Mouse (Mus musculus): ENCODE data around the gene Tmem9. TPM values are rescaled to one million over a fixed set of nuclear protein-coding genes. Genes with fewer than 3 reads are reported as not detected.

The Tmem9 gene
- polyA plus RNA-seq, 1 experiment: 20.4 TPM

DNA sequence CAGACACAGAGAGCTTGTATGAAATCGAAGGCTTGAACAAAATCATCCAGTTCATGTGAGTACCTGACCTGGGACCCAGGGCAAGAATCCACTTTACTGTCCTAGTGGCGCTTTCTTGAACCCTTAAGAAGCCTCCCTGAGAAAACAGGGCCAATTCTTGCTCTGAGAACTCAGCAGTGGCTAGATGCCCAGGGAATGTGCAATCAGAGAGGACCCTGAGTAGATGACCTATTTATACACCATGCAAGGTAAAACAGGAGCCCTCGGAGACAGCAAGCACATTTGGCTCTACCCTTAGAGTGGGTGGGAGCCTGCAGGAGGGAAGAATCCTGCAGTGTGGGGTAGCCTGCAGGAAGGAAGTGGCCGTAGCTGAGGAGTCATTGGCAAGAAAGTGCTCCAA, 69.7 kb downstream of the Tmem9 start:
- no peak overlapping the region for H3K4me3 ChIP-seq (ENCODE audit: low read depth, low read length)
- no peaks in the 10 kb centered on the region for H3K4me1 ChIP-seq (ENCODE audit: control insufficient read depth, insufficient read depth, insufficient read length, low read length)
- H3K27ac ChIP-seq (ENCODE audit: insufficient read depth, low read depth, low read length): no peak overlapping the region
- H3K27me3 ChIP-seq (ENCODE audit: control insufficient read depth, insufficient read depth, low read length): no peaks in the 10 kb centered on the region
- 61% methylated on average over 4 of the region's 4 CpGs for WGBS
- H3K36me3 ChIP-seq (ENCODE audit: control insufficient read depth, insufficient read depth, low read length): no peaks in the 10 kb centered on the region
- TF ChIP-seq POLR2A (IDR thresholded peaks at IDR 0.05; ENCODE audit: low read depth, low read length) (no peak), CTCF (IDR thresholded peaks at IDR 0.05; ENCODE audit: extremely low read depth, insufficient read length, insufficient replicate concordance, low read depth, low read length) (no peak)

DNA sequence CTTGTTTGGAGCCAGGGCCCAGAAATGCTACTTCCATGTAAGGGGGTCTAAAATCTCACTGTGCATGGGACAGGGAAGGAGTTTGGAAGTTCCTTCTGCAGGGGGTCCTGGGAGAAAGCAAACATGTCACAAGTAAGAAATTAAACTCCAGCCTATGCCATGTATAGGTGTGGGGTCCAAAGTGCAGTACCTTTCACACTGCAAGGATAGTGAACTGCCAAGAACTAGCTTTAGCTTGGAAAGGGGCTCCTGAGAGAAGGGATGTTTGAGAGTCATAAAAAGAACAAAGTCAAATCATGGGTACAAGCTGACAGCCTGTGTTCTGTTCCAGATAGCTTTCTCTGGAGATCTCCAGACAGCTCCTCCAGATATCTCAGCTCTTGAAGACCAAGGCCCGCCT, 73.2 kb downstream of the Tmem9 start:
- H3K27ac ChIP-seq (ENCODE audit: insufficient read depth, low read depth, low read length): no peak overlapping the region
- H3K27me3 ChIP-seq (ENCODE audit: control insufficient read depth, insufficient read depth, low read length): no peaks in the 10 kb centered on the region
- WGBS: 76% methylated on average over 1 of the region's 1 CpGs
- TF ChIP-seq CTCF (IDR thresholded peaks at IDR 0.05; ENCODE audit: extremely low read depth, insufficient read length, insufficient replicate concordance, low read depth, low read length) (no peak), POLR2A (IDR thresholded peaks at IDR 0.05; ENCODE audit: low read depth, low read length) (no peak)
- no peaks in the 10 kb centered on the region for H3K36me3 ChIP-seq (ENCODE audit: control insufficient read depth, insufficient read depth, low read length)
- no peak overlapping the region for H3K4me3 ChIP-seq (ENCODE audit: low read depth, low read length)
- H3K4me1 ChIP-seq (ENCODE audit: control insufficient read depth, insufficient read depth, insufficient read length, low read length): no peaks in the 10 kb centered on the region

Other genes with a start within 250 kb of the Tmem9 start
- gene Phlda3, start 242.0 kb upstream of the Tmem9 start, polyA plus RNA-seq (2012; rRNA removed): 8.7 and 10.5 TPM in 2 replicates
- gene Tnni1, start 228.7 kb upstream of the Tmem9 start, polyA plus RNA-seq (2012; rRNA removed): 0.42 and 5.0 TPM in 2 replicates
- gene Lad1, start 189.6 kb upstream of the Tmem9 start, polyA plus RNA-seq (2012; rRNA removed): 128 and 314 TPM in 2 replicates
- gene Tnnt2, start 171.8 kb upstream of the Tmem9 start, polyA plus RNA-seq (2012; rRNA removed): 0.56 TPM in 2 replicates
- 5.0 and 12.5 TPM in 2 replicates for gene Pkp1, start 88.9 kb upstream of the Tmem9 start, polyA plus RNA-seq (2012; rRNA removed)
- 0.11 and 0.34 TPM in 2 replicates for gene Igfn1, start 1.8 kb upstream of the Tmem9 start, polyA plus RNA-seq (2012; rRNA removed)
- gene Ascl5, start 42.7 kb downstream of the Tmem9 start, polyA plus RNA-seq (2012; rRNA removed): not detected in 2 replicates
- 2.3 and 3.4 TPM in 2 replicates for gene Cacna1s, start 44.6 kb downstream of the Tmem9 start, polyA plus RNA-seq (2012; rRNA removed)
- 12.4 and 28.6 TPM in 2 replicates for gene Kif21b, start 123.2 kb downstream of the Tmem9 start, polyA plus RNA-seq (2012; rRNA removed)
- gene Mroh3, start 204.7 kb downstream of the Tmem9 start, polyA plus RNA-seq (2012; rRNA removed): 1.1 and 2.2 TPM in 2 replicates
- gene Inava, start 226.1 kb downstream of the Tmem9 start, polyA plus RNA-seq (2012; rRNA removed): 35.2 and 55.9 TPM in 2 replicates